In the genomic region with DNA sequence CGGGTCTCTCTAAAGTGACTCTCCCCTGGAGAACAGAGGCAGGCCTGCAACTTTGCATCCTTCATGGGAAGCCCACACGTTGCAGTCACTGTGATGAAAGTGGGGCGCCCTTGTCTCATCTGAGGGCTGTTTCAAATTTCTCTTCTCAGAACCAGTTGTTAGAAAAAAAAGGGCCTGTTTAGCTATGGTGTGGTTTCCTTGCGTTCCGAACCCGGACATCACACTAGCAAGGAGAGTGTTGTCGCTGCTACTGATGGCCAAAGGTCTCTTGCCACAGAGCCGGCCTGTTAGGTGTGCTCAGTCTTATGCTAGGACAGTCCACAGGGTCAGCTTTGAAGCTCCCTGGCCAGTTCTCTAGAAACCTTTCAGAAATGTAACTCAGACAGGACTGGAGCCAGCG, we compare ENCODE assay signal across 8 mouse cellular contexts.
A peak's percentile ranks its signal among the peaks of the same experiment; 100 is the strongest.
DNase-seq lines count a peak whose midpoint lies in the region; ATAC-seq and TF ChIP-seq lines count a peak whose summit lies in the region.

No protein-coding gene starts in this region.

- H3K4me2 ChIP-seq in CH12.LX (ENCODE audit: insufficient read depth, low read depth, poor library complexity, severe bottlenecking), result peak overlapping the region; percentile 88
- H3K4me2 ChIP-seq in hindbrain, embryonic 16.5 days (ENCODE audit: low read length), result peak overlapping the region; percentile 94
- peak overlapping the region; percentile 95 for H3K4me2 ChIP-seq in liver, embryonic 15.5 days

- H3K36me3 ChIP-seq in CH12.LX (replicated peaks in 1 of 2; ENCODE audit: control insufficient read depth in 1 of 2, insufficient read depth in 1 of 2, low read length in 1 of 2) (peaks cover 0 to 4% of the 10 kb centered on the region in 2 experiments), G1E (replicated peaks) (peaks cover 42% of the 10 kb centered on the region)
- no peaks in the 10 kb centered on the region for H3K36me3 ChIP-seq in hindbrain, embryonic 16.5 days (ENCODE audit: control insufficient read depth, insufficient read depth, low read length)
- H3K36me3 ChIP-seq in liver, embryonic 15.5 days (replicated peaks), result no peaks in the 10 kb centered on the region

- dilution Hi-C loops in CH12.LX (cut with MboI; ENCODE audit: extremely low pct_ligation_motif_present, extremely low pct_unique_long_range_greater_than_20kb, low sequenced_read_pairs), result no loop called here

- no peak for ATAC-seq in G1E (ENCODE audit: extremely low read depth, insufficient number of reproducible peaks, low FRiP score, poor library complexity, severe bottlenecking)
- no peak for ATAC-seq in hindbrain, embryonic 16.5 days
- no peak for ATAC-seq in liver, embryonic 15.5 days (ENCODE audit: insufficient read depth)

- H3K27me3 ChIP-seq in CH12.LX (replicated peaks) (no peaks in the 10 kb centered on the region), G1E (ENCODE audit: insufficient read depth, low read length) (no peaks in the 10 kb centered on the region)
- H3K27me3 ChIP-seq in hindbrain, embryonic 16.5 days (replicated peaks; ENCODE audit: control insufficient read depth, insufficient read depth, low read length), result no peaks in the 10 kb centered on the region
- no peaks in the 10 kb centered on the region for H3K27me3 ChIP-seq in liver, embryonic 15.5 days

- peak overlapping the region; percentile 84 for H3K9ac ChIP-seq in CH12.LX (ENCODE audit: insufficient read depth, low read depth)
- H3K9ac ChIP-seq in hindbrain, embryonic 16.5 days (ENCODE audit: low read depth, low read length), result peak overlapping the region; percentile 83; the same call in 1 of the 2 replicates
- peak overlapping the region; percentile 90 for H3K9ac ChIP-seq in liver, embryonic 15.5 days

- H3K4me1 ChIP-seq in CH12.LX (ENCODE audit: control insufficient read depth in 1 of 2, insufficient read depth in 2 of 2) (peaks cover 29 to 64% of the 10 kb centered on the region in 2 experiments), G1E (ENCODE audit: insufficient read depth, low read depth, low read length) (peaks cover 82% of the 10 kb centered on the region)
- H3K4me1 ChIP-seq in hindbrain, embryonic 16.5 days (ENCODE audit: control insufficient read depth, insufficient read depth, low read depth, low read length), result peaks cover 18% of the 10 kb centered on the region
- H3K4me1 ChIP-seq in liver, embryonic 15.5 days (replicated peaks), result peaks cover 88% of the 10 kb centered on the region

- TF ChIP-seq POLR2A in CH12.LX (IDR thresholded peaks at IDR 0.05; ENCODE audit: low read depth, low read length), result no peak

- peak overlapping the region; percentile 76 for H3K27ac ChIP-seq in CH12.LX (ENCODE audit: insufficient read depth, low read depth)
- H3K27ac ChIP-seq in hindbrain, embryonic 16.5 days (ENCODE audit: low read depth, low read length), result no peak overlapping the region
- H3K27ac ChIP-seq in liver, embryonic 15.5 days (replicated peaks), result peak overlapping the region; percentile 96

- TF ChIP-seq RAD21 in CH12.LX (IDR thresholded peaks at IDR 0.05; ENCODE audit: low read depth, low read length), result no peak

- DNase-seq in CH12.LX (ENCODE audit: extremely low read depth), result no peak
- DNase-seq in G1E (ENCODE audit: low spot score), result no peak
- no peak for DNase-seq in right cerebral cortex, postnatal 25 days
- DNase-seq in gastrocnemius, adult 8-10 months (ENCODE audit: low spot score in 2 of 2), result no peak
- no peak for DNase-seq in urinary bladder, postnatal 10 days (ENCODE audit: low spot score)
- no peak for DNase-seq in urinary bladder, postnatal 25 days (ENCODE audit: low spot score)

- TF ChIP-seq CTCF in CH12.LX (conservative IDR thresholded peaks at IDR 0.05 in 1 of 2, IDR thresholded peaks at IDR 0.05 in 1 of 2; ENCODE audit: low read depth in 2 of 2, low read length in 2 of 2), result no peak
- no peak for TF ChIP-seq CTCF in G1E (IDR thresholded peaks at IDR 0.05; ENCODE audit: low read depth, low read length)

- in situ Hi-C loops in CH12.LX (cut with MboI; ENCODE audit: low pct_ligation_motif_present, low pct_unique_long_range_greater_than_20kb, low sequenced_read_pairs), result no loop called here

- 0 out of 2 replicates have a peak, but pooled peaks have one; percentile 15 for TF ChIP-seq EP300 in CH12.LX (IDR thresholded peaks at IDR 0.05; ENCODE audit: low read length)

- H3K9me3 ChIP-seq in CH12.LX (replicated peaks; ENCODE audit: low read length) (no peaks in the 10 kb centered on the region), G1E (replicated peaks) (no peaks in the 10 kb centered on the region)
- H3K9me3 ChIP-seq in hindbrain, embryonic 16.5 days (ENCODE audit: control insufficient read depth, low read length), result no peaks in the 10 kb centered on the region
- H3K9me3 ChIP-seq in liver, embryonic 15.5 days (replicated peaks), result no peaks in the 10 kb centered on the region

- 42% methylated on average over 9 of the region's 9 CpGs for WGBS in hindbrain, embryonic 16.5 days
- 36% methylated on average over 9 of the region's 9 CpGs for WGBS in liver, embryonic 15.5 days (ENCODE audit: insufficient replicate concordance)

- H3K4me3 ChIP-seq in CH12.LX (replicated peaks in 1 of 3; ENCODE audit: low read depth in 2 of 3, low read length in 2 of 3, poor library complexity in 1 of 3), result peak overlapping the region; percentile 44 to 64 (median 59)
- peak overlapping the region; percentile 73 for H3K4me3 ChIP-seq in G1E (ENCODE audit: low read depth, low read length)
- H3K4me3 ChIP-seq in hindbrain, embryonic 16.5 days (ENCODE audit: low read length), result peak overlapping the region; percentile 78
- H3K4me3 ChIP-seq in liver, embryonic 15.5 days (replicated peaks), result peak overlapping the region; percentile 76

- peaks cover 60% of the 10 kb centered on the region for H3K79me2 ChIP-seq in CH12.LX (replicated peaks; ENCODE audit: control insufficient read depth, extremely low read depth, insufficient read depth, poor library complexity, severe bottlenecking)

TF ChIP-seq in CH12.LX, 34 proteins besides CTCF, POLR2A, EP300 and RAD21:
- TF ChIP-seq TBP (conservative IDR thresholded peaks at IDR 0.05; ENCODE audit: low read depth, low read length) (no peak), CHD2 (IDR thresholded peaks at IDR 0.05; ENCODE audit: low read length) (no peak), TCF12 (IDR thresholded peaks at IDR 0.05; ENCODE audit: low read depth, low read length) (no peak), CHD1 (IDR thresholded peaks at IDR 0.05; ENCODE audit: low read depth, low read length) (0 out of 2 replicates have a peak, but pooled peaks have one; percentile 47), SIN3A (IDR thresholded peaks at IDR 0.05; ENCODE audit: low read length) (no peak), UBTF (IDR thresholded peaks at IDR 0.05; ENCODE audit: low read depth, low read length) (0 out of 2 replicates have a peak, but pooled peaks have one; percentile 56), MEF2A (IDR thresholded peaks at IDR 0.05; ENCODE audit: borderline replicate concordance, low read depth, low read length) (no peak), IRF4 (IDR thresholded peaks at IDR 0.05; ENCODE audit: low read depth, low read length) (no peak), RCOR1 (conservative IDR thresholded peaks at IDR 0.05; ENCODE audit: low read depth, low read length) (no peak), USF2 (conservative IDR thresholded peaks at IDR 0.05; ENCODE audit: low read depth, low read length) (no peak), ZNF384 (IDR thresholded peaks at IDR 0.05; ENCODE audit: low read depth, low read length) (no peak), MXI1 (IDR thresholded peaks at IDR 0.05; ENCODE audit: low read depth, low read length) (peak; percentile 6; the same call in 1 of the 2 replicates), JUND (conservative IDR thresholded peaks at IDR 0.05; ENCODE audit: low read depth, low read length) (no peak), NELFE (IDR thresholded peaks at IDR 0.05; ENCODE audit: low read depth, low read length) (0 out of 2 replicates have a peak, but pooled peaks have one; percentile 18)
